8 mouse cellular contexts compared by ENCODE assay signal in genomic region chr2:121474180-121474535, GRCm38 (mm10). TPM values are rescaled to one million over a fixed set of nuclear protein-coding genes. Genes with fewer than 3 reads are reported as not detected.
DNase-seq lines count a peak whose midpoint lies in the region; ATAC-seq and TF ChIP-seq lines count a peak whose summit lies in the region.

No protein-coding gene starts in this region.

- peaks cover 7% of the 10 kb centered on the region; the same call in 1 of the 2 replicates for H3K36me3 ChIP-seq in heart, embryonic 10.5 days
- peaks cover 2% of the 10 kb centered on the region; the same call in 1 of the 2 replicates for H3K36me3 ChIP-seq in ES-Bruce4 (ENCODE audit: control insufficient read depth, insufficient read depth, low read length, poor library complexity, severe bottlenecking)
- peaks cover 4% of the 10 kb centered on the region for H3K36me3 ChIP-seq in forebrain, postnatal 0 days (ENCODE audit: insufficient read depth)
- no peaks in the 10 kb centered on the region for H3K36me3 ChIP-seq in macrophage (ENCODE audit: inconsistent target)

- TF ChIP-seq EP300 in ES-Bruce4 (IDR thresholded peaks at IDR 0.05; ENCODE audit: insufficient read depth, low read depth, low read length): no peak

- H3K79me2 ChIP-seq in macrophage (ENCODE audit: inconsistent target): peaks cover 32% of the 10 kb centered on the region

- peak; percentile 47 for ATAC-seq in forebrain, postnatal 0 days
- ATAC-seq in cerebellum, adult (ENCODE audit: insufficient number of reproducible peaks, low FRiP score, low TSS enrichment): no peak

- H3K27ac ChIP-seq in heart, embryonic 10.5 days: peak overlapping the region; percentile 64
- H3K27ac ChIP-seq in ES-Bruce4 (ENCODE audit: insufficient read depth, low read length): no peak overlapping the region
- peak overlapping the region; percentile 59; the same call in 1 of the 2 replicates for H3K27ac ChIP-seq in forebrain, postnatal 0 days (ENCODE audit: low read depth, low read length)
- H3K27ac ChIP-seq in macrophage: peak overlapping the region; percentile 54

- no peak for DNase-seq in heart, embryonic 10.5 days (ENCODE audit: low spot score)
- no peak for DNase-seq in heart, postnatal 4 days
- DNase-seq in forebrain, postnatal 0 days: no peak
- no peak for DNase-seq in layer of hippocampus, adult 9-10 months (ENCODE audit: low spot score)
- DNase-seq in urinary bladder, postnatal 25 days (ENCODE audit: low spot score): no peak

- peak overlapping the region; percentile 68 for H3K4me2 ChIP-seq in forebrain, postnatal 0 days (ENCODE audit: low read depth)

- no peaks in the 10 kb centered on the region for H3K27me3 ChIP-seq in heart, embryonic 10.5 days (ENCODE audit: insufficient read depth, poor library complexity, severe bottlenecking)
- H3K27me3 ChIP-seq in ES-Bruce4 (ENCODE audit: control insufficient read depth, insufficient read depth, low read length, poor library complexity, severe bottlenecking): no peaks in the 10 kb centered on the region
- H3K27me3 ChIP-seq in forebrain, postnatal 0 days (ENCODE audit: insufficient read depth, low read length): no peaks in the 10 kb centered on the region

- no peaks in the 10 kb centered on the region for H3K9me3 ChIP-seq in heart, embryonic 10.5 days
- H3K9me3 ChIP-seq in ES-Bruce4 (replicated peaks; ENCODE audit: control insufficient read depth, insufficient read depth, low read length, poor library complexity, severe bottlenecking): no peaks in the 10 kb centered on the region
- no peaks in the 10 kb centered on the region for H3K9me3 ChIP-seq in forebrain, postnatal 0 days (ENCODE audit: low read length)

- 31% methylated on average over 8 of the region's 8 CpGs for WGBS in heart, embryonic 10.5 days
- WGBS in forebrain, postnatal 0 days: 37% methylated on average over 8 of the region's 8 CpGs
- WGBS in macrophage (ENCODE audit: missing documents): 32% methylated on average over 8 of the region's 8 CpGs

- H3K4me3 ChIP-seq in heart, embryonic 10.5 days: peak overlapping the region; percentile 66
- H3K4me3 ChIP-seq in ES-Bruce4 (ENCODE audit: low read depth, low read length) (peak overlapping the region; percentile 82), macrophage (ENCODE audit: inconsistent target) (peak overlapping the region; percentile 75)
- H3K4me3 ChIP-seq in forebrain, postnatal 0 days (ENCODE audit: low read depth, low read length): peak overlapping the region; percentile 52

- H3K4me1 ChIP-seq in heart, embryonic 10.5 days: no peaks in the 10 kb centered on the region
- H3K4me1 ChIP-seq in ES-Bruce4 (ENCODE audit: control insufficient read depth, insufficient read depth, low read length): no peaks in the 10 kb centered on the region
- H3K4me1 ChIP-seq in forebrain, postnatal 0 days (ENCODE audit: insufficient read depth): no peaks in the 10 kb centered on the region

- H3K9ac ChIP-seq in ES-Bruce4 (ENCODE audit: low read depth, poor library complexity, severe bottlenecking): peak overlapping the region; percentile 53
- H3K9ac ChIP-seq in forebrain, postnatal 0 days: peak overlapping the region; percentile 18; the same call in 1 of the 2 replicates

- no peak for TF ChIP-seq POLR2A in ES-Bruce4 (IDR thresholded peaks at IDR 0.05; ENCODE audit: insufficient read depth, low read length)

- TF ChIP-seq CTCF in ES-Bruce4 (IDR thresholded peaks at IDR 0.05; ENCODE audit: low read depth, low read length): no peak
- no peak for TF ChIP-seq CTCF in forebrain, postnatal 0 days (IDR thresholded peaks at IDR 0.05; ENCODE audit: low read depth)

RNA-seq across cellular contexts. Expression of gene Mfap1b, which starts 0.3 kb away (rescaled TPM):
- 45.4 and 49.3 TPM in 2 replicates for polyA plus RNA-seq in heart, embryonic 10.5 days (2016; fragmentation: Nextera tagmentation; extraction: Ambion mirVana)
- 10 to 100 TPM; 21.6 to 24.5 TPM for total RNA-seq in heart, postnatal 4 days (2021)
- 25.9 and 28.0 TPM in 2 replicates for polyA plus RNA-seq in ES-Bruce4 (2011; ENCODE audit: insufficient read depth, insufficient read length, low read depth, missing spikeins)
- 34.5 and 36.4 TPM in 2 replicates for total RNA-seq in forebrain, postnatal 0 days (2014; rRNA removed)
- polyA plus RNA-seq in forebrain, postnatal 0 days (2015; fragmentation: Nextera tagmentation; extraction: Ambion mirVana): 44.6 and 58.4 TPM in 2 replicates
- 10 to 100 TPM in 20 of 26 experiments, 1 to 10 TPM in 6; 7.7 to 20.1 (median 13.8) TPM for total RNA-seq in macrophage (2018; cell fraction: chromatin; rRNA removed)
- total RNA-seq in macrophage (2018; cell fraction: cytosol; rRNA removed): 10 to 100 TPM; 25.1 to 52.1 (median 35.4) TPM
- 10 to 100 TPM in 25 of 26 experiments, 1 to 10 TPM in 1; 6.5 to 29.7 (median 16.5) TPM for total RNA-seq in macrophage (2018; cell fraction: nucleus; rRNA removed)
- 30.4 to 59.5 TPM (median 36.3 TPM) in 3 replicates for polyA plus RNA-seq in macrophage (2018)

RNA-seq across cellular contexts. Expression of gene Serinc4, which starts 17.6 kb away (rescaled TPM):
- 0.09 and 0.20 TPM in 2 replicates for polyA plus RNA-seq in heart, embryonic 10.5 days (2016; fragmentation: Nextera tagmentation; extraction: Ambion mirVana)
- under 1 TPM; 0.16 to 0.19 TPM for total RNA-seq in heart, postnatal 4 days (2021)
- 0.27 TPM in 1 of 2 replicates, not detected in the other for polyA plus RNA-seq in ES-Bruce4 (2011; ENCODE audit: insufficient read depth, insufficient read length, low read depth, missing spikeins)
- total RNA-seq in forebrain, postnatal 0 days (2014; rRNA removed): 3.1 and 6.2 TPM in 2 replicates
- 1.2 and 1.8 TPM in 2 replicates for polyA plus RNA-seq in forebrain, postnatal 0 days (2015; fragmentation: Nextera tagmentation; extraction: Ambion mirVana)
- total RNA-seq in macrophage (2018; cell fraction: chromatin; rRNA removed): 1 to 10 TPM in 3 of 26 experiments, under 1 TPM in 8, not detected in 15; 0.16 to 1.5 (median 0.79) TPM
- under 1 TPM in 11 of 26 experiments, not detected in 15; 0.04 to 0.19 (median 0.10) TPM for total RNA-seq in macrophage (2018; cell fraction: cytosol; rRNA removed)
- under 1 TPM in 6 of 26 experiments, not detected in 20; 0.26 to 0.64 (median 0.38) TPM for total RNA-seq in macrophage (2018; cell fraction: nucleus; rRNA removed)
- polyA plus RNA-seq in macrophage (2018): 0.15 to 0.50 TPM in 2 of 3 replicates, not detected in the other

RNA-seq across cellular contexts. Expression of gene Hypk, which starts 21.1 kb away (rescaled TPM):
- polyA plus RNA-seq in heart, embryonic 10.5 days (2016; fragmentation: Nextera tagmentation; extraction: Ambion mirVana): 139 and 162 TPM in 2 replicates
- 10 to 100 TPM; 23.4 to 26.1 TPM for total RNA-seq in heart, postnatal 4 days (2021)
- polyA plus RNA-seq in ES-Bruce4 (2011; ENCODE audit: insufficient read depth, insufficient read length, low read depth, missing spikeins): 102 and 107 TPM in 2 replicates
- 16.8 and 22.0 TPM in 2 replicates for total RNA-seq in forebrain, postnatal 0 days (2014; rRNA removed)
- polyA plus RNA-seq in forebrain, postnatal 0 days (2015; fragmentation: Nextera tagmentation; extraction: Ambion mirVana): 114 and 121 TPM in 2 replicates
- total RNA-seq in macrophage (2018; cell fraction: chromatin; rRNA removed): 100 to 1,000 TPM in 2 of 26 experiments, 10 to 100 TPM in 24; 27.9 to 101 (median 70.4) TPM
- 10 to 100 TPM in 2 of 26 experiments, 1 to 10 TPM in 24; 1.1 to 20.3 (median 4.7) TPM for total RNA-seq in macrophage (2018; cell fraction: cytosol; rRNA removed)
- 10 to 100 TPM; 20.7 to 70.6 (median 39.9) TPM for total RNA-seq in macrophage (2018; cell fraction: nucleus; rRNA removed)
- polyA plus RNA-seq in macrophage (2018): 13.5 to 25.3 TPM (median 20.5 TPM) in 3 replicates

RNA-seq across cellular contexts. Expression of gene Serf2, which starts 25.2 kb away (rescaled TPM):
- polyA plus RNA-seq in heart, embryonic 10.5 days (2016; fragmentation: Nextera tagmentation; extraction: Ambion mirVana): 503 and 534 TPM in 2 replicates
- 100 to 1,000 TPM; 350 to 387 TPM for total RNA-seq in heart, postnatal 4 days (2021)
- polyA plus RNA-seq in ES-Bruce4 (2011; ENCODE audit: insufficient read depth, insufficient read length, low read depth, missing spikeins) (367 and 428 TPM in 2 replicates), macrophage (2018) (394 to 858 TPM (median 784 TPM) in 3 replicates)
- total RNA-seq in forebrain, postnatal 0 days (2014; rRNA removed): 323 and 378 TPM in 2 replicates
- 303 and 370 TPM in 2 replicates for polyA plus RNA-seq in forebrain, postnatal 0 days (2015; fragmentation: Nextera tagmentation; extraction: Ambion mirVana)
- 100 to 1,000 TPM in 8 of 26 experiments, 10 to 100 TPM in 18; 22.2 to 154 (median 72.0) TPM for total RNA-seq in macrophage (2018; cell fraction: chromatin; rRNA removed)
- 100 to 1,000 TPM; 556 to 864 (median 617) TPM for total RNA-seq in macrophage (2018; cell fraction: cytosol; rRNA removed)
- total RNA-seq in macrophage (2018; cell fraction: nucleus; rRNA removed): 100 to 1,000 TPM in 22 of 26 experiments, 10 to 100 TPM in 4; 82.9 to 281 (median 152) TPM

RNA-seq across cellular contexts. Expression of gene Ell3, which starts 30.1 kb away (rescaled TPM):
- polyA plus RNA-seq in heart, embryonic 10.5 days (2016; fragmentation: Nextera tagmentation; extraction: Ambion mirVana): 2.0 and 3.5 TPM in 2 replicates
- under 1 TPM in 1 of 2 experiments, not detected in 1; 0.31 TPM for total RNA-seq in heart, postnatal 4 days (2021)
- polyA plus RNA-seq in ES-Bruce4 (2011; ENCODE audit: insufficient read depth, insufficient read length, low read depth, missing spikeins) (16.2 and 18.1 TPM in 2 replicates), macrophage (2018) (0.10 to 0.13 TPM in 2 of 3 replicates, not detected in the other)
- 0.23 TPM in 1 of 2 replicates, not detected in the other for total RNA-seq in forebrain, postnatal 0 days (2014; rRNA removed)
- 1.2 and 1.4 TPM in 2 replicates for polyA plus RNA-seq in forebrain, postnatal 0 days (2015; fragmentation: Nextera tagmentation; extraction: Ambion mirVana)
- 1 to 10 TPM in 20 of 26 experiments, under 1 TPM in 4, not detected in 2; 0.44 to 8.9 (median 1.8) TPM for total RNA-seq in macrophage (2018; cell fraction: chromatin; rRNA removed)
- under 1 TPM in 15 of 26 experiments, not detected in 11; 0.06 to 0.15 (median 0.10) TPM for total RNA-seq in macrophage (2018; cell fraction: cytosol; rRNA removed)
- 1 to 10 TPM in 12 of 26 experiments, under 1 TPM in 13, not detected in 1; 0.35 to 4.9 (median 0.96) TPM for total RNA-seq in macrophage (2018; cell fraction: nucleus; rRNA removed)
